Mouse (Mus musculus): ENCODE measurements around the gene Ttc5. TPM values are rescaled to one million over a fixed set of nuclear protein-coding genes. Genes with fewer than 3 reads are reported as not detected.
"Not testable (repeated sequence)": the region's sequence is repeated elsewhere in the genome, so short reads cannot be mapped to it uniquely, and the experiment has no call there.

Ttc5 gene
- polyA plus RNA-seq (2015; fragmentation: Nextera tagmentation; extraction: Ambion mirVana), result 72.4 and 80.8 TPM in 2 replicates

- DNase-seq (ENCODE audit: low spot score), result peak; percentile 95
Observed at GRCm38 (mm10) chr14:50785251-50785637, at the start of gene Ttc5. Gene Ttc5 (minus strand): TSS chr14:50785519.

- DNase-seq (ENCODE audit: low spot score), result no peak
Observed at GRCm38 (mm10) chr14:50834435-50834834, 49.1 kb upstream of the Ttc5 start.

GRCm38 (mm10) chr14:50833964-50834363 is 48.6 kb upstream of the Ttc5 start:
- no peak for DNase-seq (ENCODE audit: low spot score)

- DNase-seq (ENCODE audit: low spot score), result no peak
Observed at GRCm38 (mm10) chr14:50829878-50830277, 44.6 kb upstream of the Ttc5 start.

DNA sequence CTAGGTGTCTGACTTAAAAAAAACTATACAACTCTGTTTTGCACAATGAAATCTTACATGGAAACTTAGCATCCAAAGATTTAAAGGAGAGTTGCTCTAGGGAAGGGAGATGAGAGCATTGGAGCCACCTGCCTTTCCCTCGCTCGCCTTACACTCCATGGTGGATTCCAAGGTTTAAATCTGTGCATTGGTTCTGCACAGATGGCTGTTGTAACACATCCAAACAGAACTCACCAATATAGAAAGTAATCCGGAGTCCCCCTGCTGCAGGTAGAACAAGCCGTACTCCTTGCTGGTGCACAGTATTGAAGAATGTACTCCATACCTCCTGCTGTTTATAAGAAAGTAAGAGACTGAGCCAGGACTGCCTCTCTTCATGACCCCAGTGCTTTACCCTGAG is 41.3 kb upstream of the Ttc5 start:
- no peak for DNase-seq (ENCODE audit: low spot score)

- peak; percentile 23 for DNase-seq (ENCODE audit: low spot score)
Observed at GRCm38 (mm10) chr14:50824219-50824618, 38.9 kb upstream of the Ttc5 start.

GRCm38 (mm10) chr14:50823240-50823639 is 37.9 kb upstream of the Ttc5 start:
- DNase-seq (ENCODE audit: low spot score), result peak; percentile 27

DNA sequence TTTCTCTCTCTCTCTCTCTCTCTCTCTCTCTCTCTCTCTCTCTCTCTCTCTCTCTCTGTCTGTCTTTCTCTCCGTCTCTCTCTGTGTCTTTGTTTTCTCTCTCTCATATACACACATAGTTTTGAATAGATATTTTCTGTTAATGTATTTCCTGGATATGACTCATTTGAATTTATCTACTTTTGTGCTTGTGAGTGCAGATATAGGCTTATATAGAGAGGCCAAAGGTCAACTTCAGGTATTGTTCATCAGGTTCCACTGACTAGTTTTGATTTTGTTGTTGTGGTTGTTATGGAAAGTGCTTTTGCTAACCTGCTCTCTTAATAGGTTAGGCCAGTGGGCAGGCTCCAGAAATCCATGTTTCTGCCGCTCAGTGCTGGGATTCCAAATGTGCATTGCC is 27.7 kb upstream of the Ttc5 start:
- DNase-seq (ENCODE audit: low spot score), result no peak

DNA sequence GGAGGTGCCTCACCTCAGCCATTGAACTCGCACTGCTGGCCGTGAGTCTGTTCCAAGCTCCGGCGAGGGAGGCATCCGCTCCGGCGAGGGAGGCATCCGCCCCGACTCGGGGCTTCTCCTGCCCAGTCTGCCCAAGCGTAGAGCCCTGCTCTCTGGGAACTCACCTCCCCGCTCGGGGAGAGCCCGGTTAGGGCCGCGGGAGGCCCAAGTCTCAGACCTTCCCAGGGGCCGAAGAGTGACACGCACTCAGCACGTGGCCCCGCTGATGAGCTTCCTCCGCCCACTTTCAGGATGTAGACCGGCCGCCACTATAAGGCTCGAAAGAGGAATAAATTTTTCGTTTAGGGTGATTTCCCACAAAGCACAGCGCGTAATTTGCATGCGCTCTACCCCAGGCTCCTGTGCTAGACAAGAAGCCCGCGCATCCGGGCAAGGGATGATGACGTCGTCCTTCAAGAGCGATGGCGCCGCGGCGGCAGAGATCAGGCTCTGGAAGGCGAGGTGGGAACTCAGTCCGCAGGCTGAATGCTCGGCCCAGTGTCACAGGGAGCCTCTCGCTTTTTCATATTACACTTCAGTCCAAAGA is 22.3 kb upstream of the Ttc5 start, which contains the start of the genes Ccnb1ip1 and Parp2:
Gene Ccnb1ip1 (minus strand): TSS at position 246 of the 586 bp plus-strand sequence.
Gene Parp2 (plus strand): TSS at position 355 of the 586 bp plus-strand sequence.
- DNase-seq (ENCODE audit: low spot score), result peak; percentile 98

DNA sequence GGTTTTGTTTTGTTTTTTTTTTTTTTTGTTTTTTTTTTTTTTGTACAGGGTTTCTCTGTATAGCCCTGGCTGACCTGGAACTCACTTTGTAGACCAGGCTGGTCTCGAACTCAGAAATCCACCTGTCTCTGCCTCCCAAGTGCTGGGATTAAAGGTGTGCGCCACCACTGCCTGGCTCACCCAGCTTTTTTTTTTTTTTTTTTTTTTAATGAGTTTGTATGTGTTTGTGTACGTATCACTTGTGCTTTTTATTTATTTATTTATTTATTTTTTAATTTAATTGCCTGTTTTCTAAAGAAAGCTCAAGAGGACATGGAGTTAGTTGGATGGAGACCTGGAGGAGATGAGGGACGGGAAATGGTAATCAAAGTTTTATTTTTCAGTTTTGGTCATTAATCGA is 21.1 kb upstream of the Ttc5 start:
- not testable (repeated sequence) for DNase-seq (ENCODE audit: low spot score)

GRCm38 (mm10) chr14:50804683-50805082 is 19.4 kb upstream of the Ttc5 start:
- no peak for DNase-seq (ENCODE audit: low spot score)

DNA sequence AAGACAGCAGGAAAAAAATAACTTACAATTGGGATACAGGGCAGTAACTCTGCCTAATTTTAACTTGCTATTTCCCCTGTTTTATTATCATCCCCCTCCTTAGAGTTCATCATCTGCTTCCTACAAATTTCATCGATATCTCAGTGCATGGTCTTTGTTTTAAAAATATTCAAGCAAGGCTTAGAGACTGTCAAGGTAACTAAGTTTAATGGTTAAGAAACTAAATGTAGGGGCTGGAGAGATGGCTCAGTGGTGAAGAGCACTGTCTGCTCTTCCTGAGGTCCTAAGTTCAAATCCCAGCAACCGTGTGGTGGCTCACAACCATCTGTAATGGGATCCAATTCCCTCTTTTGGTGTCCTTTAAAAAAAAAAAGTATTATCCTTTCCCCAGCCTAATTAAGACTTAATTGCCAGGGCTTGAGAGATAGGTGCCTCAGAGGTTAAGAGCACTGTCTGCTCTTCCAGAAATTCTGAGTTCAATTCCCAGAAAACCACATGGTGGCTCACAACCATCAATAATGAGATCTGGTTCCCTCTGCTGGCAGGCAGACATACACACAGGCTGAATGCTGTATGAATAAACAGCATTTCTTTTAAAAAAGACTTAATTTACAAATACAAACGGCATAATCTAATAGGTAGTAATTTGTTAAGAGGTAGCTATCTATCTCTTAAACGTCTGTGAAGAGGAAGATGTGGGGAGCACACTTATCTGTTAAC is 17.7 kb upstream of the Ttc5 start:
- DNase-seq (ENCODE audit: low spot score), result peak; percentile 17

DNA sequence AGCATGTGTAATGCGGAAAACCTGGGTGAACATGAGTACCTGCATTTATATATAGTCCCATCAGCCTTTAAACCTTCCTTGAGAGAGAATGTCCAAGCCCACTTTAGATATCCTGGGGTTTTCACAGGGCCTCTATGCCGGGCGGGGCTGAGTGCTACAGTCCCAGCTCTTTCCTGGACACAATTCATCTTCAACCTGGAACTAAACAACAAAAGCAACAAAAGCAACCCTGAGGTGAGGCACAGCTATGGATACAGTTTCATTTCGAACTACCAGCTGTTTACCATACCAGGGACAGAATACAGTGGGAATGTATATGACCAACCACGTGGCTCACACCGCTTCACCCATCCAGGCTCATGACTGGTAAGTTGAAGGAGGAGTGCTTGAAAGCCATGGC is 17.1 kb upstream of the Ttc5 start:
- DNase-seq (ENCODE audit: low spot score), result no peak

DNA sequence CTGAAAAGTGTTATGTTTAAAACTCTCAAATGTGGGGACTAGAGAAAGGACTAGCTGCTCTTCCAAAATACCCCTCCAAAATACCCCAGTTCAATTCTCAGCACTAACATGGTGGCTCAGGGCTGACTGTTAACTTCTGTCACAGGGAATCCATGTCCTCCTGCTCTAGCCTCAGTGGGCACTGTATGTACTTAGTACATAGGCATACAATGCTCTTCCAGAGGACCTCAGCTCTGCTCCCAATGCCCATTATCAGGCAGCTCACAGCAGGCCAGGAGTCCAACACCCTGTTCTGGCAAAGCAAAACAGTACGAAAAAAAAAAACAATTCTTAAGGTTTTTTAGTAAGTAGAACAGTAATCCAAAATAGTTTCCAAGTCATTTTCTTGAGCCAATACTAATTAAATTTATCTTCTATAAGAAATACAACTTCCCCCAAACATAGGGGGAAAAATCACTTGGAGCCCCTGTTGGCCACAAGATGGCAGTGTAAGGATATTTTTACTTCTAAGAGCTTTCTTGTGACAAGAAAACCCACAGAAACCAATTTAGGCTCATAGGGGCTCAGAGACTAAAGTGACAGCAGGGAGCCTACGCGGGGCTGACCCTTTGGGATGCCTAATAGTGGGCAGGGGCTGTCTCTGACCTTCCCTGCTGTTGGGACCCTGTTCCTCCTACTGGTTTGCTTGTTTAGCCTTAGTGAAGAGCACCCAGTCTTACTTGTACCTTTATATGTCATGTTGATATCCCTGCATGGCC is 14.4 kb upstream of the Ttc5 start:
- peak; percentile 73 for DNase-seq (ENCODE audit: low spot score)

DNA sequence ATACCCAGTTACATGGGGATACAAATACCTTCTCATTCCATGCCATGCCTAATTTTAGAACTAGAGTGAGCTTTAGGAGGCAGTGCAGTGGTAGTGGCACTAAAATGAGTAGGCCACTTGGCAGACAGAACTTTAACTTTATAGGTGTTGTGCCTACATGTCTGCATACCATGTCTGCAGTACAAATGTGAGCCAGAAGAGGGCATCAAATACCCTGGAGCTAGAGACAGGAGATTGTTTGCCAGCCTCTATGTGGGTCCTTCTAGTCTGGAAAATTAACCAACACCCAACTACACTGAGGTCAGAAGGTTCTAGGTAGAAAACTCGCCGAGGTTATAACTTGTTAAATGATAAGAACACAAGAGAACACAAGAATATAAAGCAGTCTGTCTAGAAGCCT is 13.2 kb upstream of the Ttc5 start:
- DNase-seq (ENCODE audit: low spot score), result peak; percentile 52

- no peak for DNase-seq (ENCODE audit: low spot score)
Observed at GRCm38 (mm10) chr14:50796464-50796863, 11.1 kb upstream of the Ttc5 start.

- DNase-seq (ENCODE audit: low spot score), result no peak
Observed at GRCm38 (mm10) chr14:50795965-50796364, 10.6 kb upstream of the Ttc5 start.

- no peak for DNase-seq (ENCODE audit: low spot score)
Observed at GRCm38 (mm10) chr14:50795261-50795935, 10.1 kb upstream of the Ttc5 start.

- no peak for DNase-seq (ENCODE audit: low spot score)
Observed at GRCm38 (mm10) chr14:50788157-50788556, 2.8 kb upstream of the Ttc5 start.

GRCm38 (mm10) chr14:50784391-50785250 is 698 bp downstream of the Ttc5 start:
- no peak for DNase-seq (ENCODE audit: low spot score)

GRCm38 (mm10) chr14:50782166-50782565 is 3.2 kb downstream of the Ttc5 start:
- no peak for DNase-seq (ENCODE audit: low spot score)

Measured in thymus, postnatal 0 days (tissue).